ENCODE assay signal across 8 mouse cellular contexts in the genomic region with DNA sequence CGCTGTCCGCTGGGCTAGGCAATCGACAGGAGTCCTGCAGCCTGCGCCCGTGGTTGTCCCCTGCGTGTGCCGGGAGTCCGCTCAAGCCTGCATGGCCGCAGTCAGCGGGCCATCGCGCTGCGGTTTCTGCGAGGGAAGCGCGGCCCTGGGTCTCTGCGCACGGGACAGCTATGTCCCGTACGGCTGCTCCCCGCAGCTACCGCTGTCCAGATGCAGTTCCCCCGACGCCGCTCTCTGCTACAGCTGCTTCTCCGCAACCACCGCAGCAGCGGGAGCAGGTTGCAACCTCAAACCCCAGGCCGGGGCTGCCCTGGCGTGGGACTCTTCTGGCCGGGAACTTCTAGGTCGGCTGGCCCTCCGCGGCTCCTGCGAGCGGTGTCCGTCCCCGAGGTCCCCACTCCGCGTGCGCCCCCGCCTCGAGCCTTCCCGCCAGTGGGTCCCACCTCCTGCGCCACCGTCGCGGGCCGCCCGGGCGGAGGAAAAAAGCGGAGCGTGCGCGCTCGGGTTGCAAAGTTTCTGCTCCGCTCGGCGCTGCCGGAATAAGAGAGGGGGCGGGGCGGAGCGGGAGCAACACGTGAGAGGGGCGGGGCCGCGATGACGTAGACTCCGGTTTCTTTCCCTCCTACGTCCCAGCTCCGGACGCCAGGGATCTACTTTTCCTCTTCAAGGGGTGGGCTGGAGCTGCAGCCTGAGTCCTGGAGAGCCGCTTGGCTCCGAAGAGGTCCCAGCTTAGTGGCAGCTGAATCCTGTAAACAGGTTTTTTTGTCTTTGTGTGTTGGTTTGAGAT. TPM values are rescaled to one million over a fixed set of nuclear protein-coding genes. Genes with fewer than 3 reads are reported as not detected.
DNase-seq lines count a peak whose midpoint lies in the region; ATAC-seq lines count a peak whose summit lies in the region.

Gene Cnksr3, minus strand, starts transcription at position 542 of the 787 bp plus-strand sequence.

- DNase-seq in c-Kit-positive CD71-positive TER-119-negative erythroid progenitor cells, embryonic 14.5 days (ENCODE audit: low read depth) = peak; percentile 80
- DNase-seq in forebrain, embryonic 11.5 days (ENCODE audit: low spot score) = peak; percentile 98
- peak; percentile 98 to 100 for DNase-seq in kidney, postnatal 25 days
- peak; percentile 86 for DNase-seq in liver, embryonic 13.5 days
- DNase-seq in natural killer cell, adult 2 months (ENCODE audit: low spot score in 2 of 2) = peak; percentile 80 to 85

- no peaks in the 10 kb centered on the region for H3K9me3 ChIP-seq in forebrain, embryonic 11.5 days (ENCODE audit: control insufficient read depth, low read length)
- no peaks in the 10 kb centered on the region for H3K9me3 ChIP-seq in heart, embryonic 16.5 days (replicated peaks; ENCODE audit: control insufficient read depth, low read length)
- H3K9me3 ChIP-seq in liver, embryonic 13.5 days (replicated peaks) = no peaks in the 10 kb centered on the region
- no peaks in the 10 kb centered on the region for H3K9me3 ChIP-seq in stomach, embryonic 14.5 days (ENCODE audit: control insufficient read depth, low read depth, low read length)

- peak within 1 kb of the TSS; percentile 78 for H3K9ac ChIP-seq in forebrain, embryonic 11.5 days (ENCODE audit: low read length)
- H3K9ac ChIP-seq in heart, embryonic 16.5 days (ENCODE audit: low read length) = peak within 1 kb of the TSS; percentile 76
- peak within 1 kb of the TSS; percentile 82 for H3K9ac ChIP-seq in liver, embryonic 13.5 days
- peak within 1 kb of the TSS; percentile 75 for H3K9ac ChIP-seq in stomach, embryonic 14.5 days (replicated peaks; ENCODE audit: low read depth, low read length)

- ATAC-seq in CD4-positive, CD25-positive, alpha-beta regulatory T cell, adult 4 months = peak; percentile 77
- ATAC-seq in forebrain, embryonic 11.5 days (replicated peaks; ENCODE audit: low FRiP score) = peak; percentile 90
- peak; percentile 88 for ATAC-seq in heart, embryonic 16.5 days (replicated peaks; ENCODE audit: extremely low read depth, insufficient read depth, low FRiP score)
- peak; percentile 70 for ATAC-seq in liver, embryonic 13.5 days (ENCODE audit: low read depth)
- ATAC-seq in stomach, embryonic 14.5 days (ENCODE audit: insufficient number of reproducible peaks, insufficient read depth, low FRiP score, low read depth) = peak; percentile 89

- H3K27me3 ChIP-seq in forebrain, embryonic 11.5 days (ENCODE audit: control insufficient read depth, insufficient read depth, low read length) = no peaks in the 10 kb centered on the region
- no peaks in the 10 kb centered on the region for H3K27me3 ChIP-seq in heart, embryonic 16.5 days (ENCODE audit: control insufficient read depth, insufficient read depth, low read length)
- no peaks in the 10 kb centered on the region for H3K27me3 ChIP-seq in liver, embryonic 13.5 days
- H3K27me3 ChIP-seq in stomach, embryonic 14.5 days (ENCODE audit: control insufficient read depth, insufficient read depth, low read length) = no peaks in the 10 kb centered on the region

- under 1% methylated on average over 67 of the region's 74 CpGs for WGBS in forebrain, embryonic 11.5 days
- WGBS in heart, embryonic 16.5 days = under 1% methylated on average over 73 of the region's 74 CpGs
- WGBS in liver, embryonic 13.5 days (ENCODE audit: insufficient replicate concordance) = under 1% methylated on average over 74 of the region's 74 CpGs
- under 1% methylated on average over 71 of the region's 74 CpGs for WGBS in stomach, embryonic 14.5 days

- peak within 1 kb of the TSS; percentile 88 for H3K4me2 ChIP-seq in forebrain, embryonic 11.5 days (ENCODE audit: low read depth, low read length, severe bottlenecking)
- H3K4me2 ChIP-seq in heart, embryonic 16.5 days (ENCODE audit: low read depth, low read length) = peak within 1 kb of the TSS; percentile 81
- peak within 1 kb of the TSS; percentile 96 for H3K4me2 ChIP-seq in liver, embryonic 13.5 days
- peak within 1 kb of the TSS; percentile 84 for H3K4me2 ChIP-seq in stomach, embryonic 14.5 days (replicated peaks; ENCODE audit: low read depth, low read length)

- peak within 1 kb of the TSS; percentile 69 for H3K4me3 ChIP-seq in forebrain, embryonic 11.5 days (ENCODE audit: low read depth, low read length)
- H3K4me3 ChIP-seq in heart, embryonic 16.5 days (ENCODE audit: low read length) = peak within 1 kb of the TSS; percentile 78
- H3K4me3 ChIP-seq in liver, embryonic 13.5 days (replicated peaks) = peak within 1 kb of the TSS; percentile 77
- peak within 1 kb of the TSS; percentile 74 for H3K4me3 ChIP-seq in stomach, embryonic 14.5 days (ENCODE audit: low read depth, low read length)

- no peaks in the 10 kb centered on the region for H3K36me3 ChIP-seq in forebrain, embryonic 11.5 days (ENCODE audit: control insufficient read depth, insufficient read depth, low read length)
- no peaks in the 10 kb centered on the region for H3K36me3 ChIP-seq in heart, embryonic 16.5 days (ENCODE audit: control insufficient read depth, insufficient read depth)
- H3K36me3 ChIP-seq in liver, embryonic 13.5 days = no peaks in the 10 kb centered on the region
- H3K36me3 ChIP-seq in stomach, embryonic 14.5 days (ENCODE audit: control insufficient read depth, insufficient read depth, low read length) = no peaks in the 10 kb centered on the region

- peak within 1 kb of the TSS; percentile 39; the same call in 1 of the 2 replicates for H3K27ac ChIP-seq in forebrain, embryonic 11.5 days (ENCODE audit: low read depth, low read length)
- peak within 1 kb of the TSS; percentile 90 for H3K27ac ChIP-seq in heart, embryonic 16.5 days (ENCODE audit: low read length)
- H3K27ac ChIP-seq in liver, embryonic 13.5 days = peak within 1 kb of the TSS; percentile 78
- peak within 1 kb of the TSS; percentile 95 for H3K27ac ChIP-seq in stomach, embryonic 14.5 days (ENCODE audit: low read length)

- H3K4me1 ChIP-seq in forebrain, embryonic 11.5 days (replicated peaks; ENCODE audit: control insufficient read depth, insufficient read depth, low read length) = peaks cover 5% of the 10 kb centered on the region; the same call in 1 of the 2 replicates
- peaks cover 30% of the 10 kb centered on the region for H3K4me1 ChIP-seq in heart, embryonic 16.5 days (ENCODE audit: control insufficient read depth, insufficient read depth, low read length)
- peaks cover 64% of the 10 kb centered on the region for H3K4me1 ChIP-seq in liver, embryonic 13.5 days (replicated peaks)
- H3K4me1 ChIP-seq in stomach, embryonic 14.5 days (ENCODE audit: control insufficient read depth, insufficient read depth, low read length) = peaks cover 28% of the 10 kb centered on the region

RNA-seq across cellular contexts. Expression of gene Cnksr3, which starts in this region (rescaled TPM):
- polyA plus RNA-seq in CD4-positive, CD25-positive, alpha-beta regulatory T cell, adult 4 months (2017; shearing (Covaris generic)) = 1 to 10 TPM; 3.3 to 5.1 TPM
- 8.5 and 8.8 TPM in 2 replicates for polyA plus RNA-seq in forebrain, embryonic 11.5 days (2014; fragmentation: Nextera tagmentation; extraction: Ambion mirVana)
- polyA plus RNA-seq in heart, embryonic 16.5 days (2015; fragmentation: Nextera tagmentation; extraction: Ambion mirVana) = 8.4 and 9.3 TPM in 2 replicates
- polyA plus RNA-seq in liver, embryonic 13.5 days (2015; fragmentation: Nextera tagmentation; extraction: Ambion mirVana) = 3.1 and 3.8 TPM in 2 replicates
- 11.1 and 13.6 TPM in 2 replicates for polyA plus RNA-seq in stomach, embryonic 14.5 days (2014; fragmentation: Nextera tagmentation; extraction: Ambion mirVana)

Comparison
In these comparisons a context has a peak if more than half of its experiments do, and no peak if none do; other contexts are left out.
1. Peak in every context shown above with its lines: DNase-seq, ATAC-seq, H3K4me3 ChIP-seq and H3K27ac ChIP-seq.
2. H3K27ac ChIP-seq: peak in every context shown above with its lines; median percentile 95 in stomach, embryonic 14.5 days; 90 in heart, embryonic 16.5 days; 78 in liver, embryonic 13.5 days; 39 in forebrain, embryonic 11.5 days.